Mouse (Mus musculus): ENCODE data around the gene Gga3.

DNA sequence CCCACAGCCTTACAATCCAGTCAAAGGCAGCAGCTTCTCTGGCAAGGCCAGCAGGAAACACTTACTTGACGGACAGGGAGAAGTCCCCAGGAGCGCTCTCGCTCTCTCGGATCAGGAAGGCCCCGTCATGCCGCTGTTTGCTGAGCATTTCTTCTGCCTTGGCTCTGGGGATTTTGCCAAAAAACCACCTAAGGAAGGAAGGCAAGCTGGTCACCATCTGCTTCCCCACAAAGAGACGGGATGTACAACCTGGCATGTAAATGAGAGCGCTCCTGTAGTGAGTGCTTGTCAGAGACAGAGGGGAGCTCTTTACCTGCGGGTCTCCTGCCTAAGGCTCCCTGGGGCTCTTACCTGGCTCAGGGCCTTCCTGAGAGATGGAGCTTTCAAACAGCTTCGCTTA, 45.9 kb upstream of the Gga3 start:
- no peak for TF ChIP-seq POLR2AphosphoS5 (IDR thresholded peaks at IDR 0.05; ENCODE audit: insufficient replicate concordance, low read depth, low read length)
- no peak for TF ChIP-seq CTCF (IDR thresholded peaks at IDR 0.05; ENCODE audit: low read depth, low read length)
- no peak for TF ChIP-seq GATA1 (IDR thresholded peaks at IDR 0.05; ENCODE audit: borderline replicate concordance, low read length)
- no peak for TF ChIP-seq GATA2 (IDR thresholded peaks at IDR 0.05; ENCODE audit: borderline replicate concordance, low read depth, low read length)
- no peak for TF ChIP-seq TAL1 (conservative IDR thresholded peaks at IDR 0.05; ENCODE audit: low read depth, low read length)

Measured in G1E (cell line).